Mouse (Mus musculus) kidney, adult 9 months (tissue): ENCODE results near the gene Iars2.

ENCODE experiments used
- DNase-seq: peaks from one replicate; pipeline ENCODE4 v3.0.0; 2022

Gene Iars2

DNA sequence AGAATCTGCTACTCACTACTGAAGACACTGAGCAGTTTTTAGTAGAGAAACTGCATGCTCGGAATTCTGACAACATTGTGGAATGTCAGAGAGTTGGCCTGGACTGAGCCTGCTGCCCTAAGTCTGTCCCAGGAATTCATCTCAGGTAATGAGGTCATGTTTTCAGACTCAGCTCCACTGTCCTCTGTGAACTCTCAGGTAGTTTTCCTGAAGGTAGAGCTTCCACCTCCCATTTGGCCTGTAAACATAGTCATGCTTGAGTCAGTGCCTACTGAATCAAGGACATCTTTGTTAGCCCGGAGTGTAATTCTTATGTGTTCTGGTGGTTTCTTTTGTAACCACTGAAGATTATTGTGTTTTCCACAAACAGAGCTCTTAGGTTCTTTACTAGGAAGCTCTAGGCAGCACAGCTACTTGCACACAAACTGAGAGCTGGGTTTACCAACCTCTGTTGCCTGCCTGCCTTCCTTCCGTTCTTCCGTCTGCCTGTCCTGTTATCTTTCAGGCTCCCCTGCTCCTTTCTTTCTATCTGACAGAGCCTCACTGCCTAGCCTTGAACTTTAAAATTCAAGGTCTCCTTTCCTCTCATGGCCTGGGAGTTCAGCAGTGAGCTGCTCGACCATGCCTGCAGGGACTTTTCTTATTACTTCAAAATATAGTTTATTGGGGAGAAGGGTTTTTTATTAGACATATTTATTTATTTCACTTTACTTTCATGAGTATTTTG lies 54.2 kb downstream of the Iars2 start:
- DNase-seq = no peak

DNA sequence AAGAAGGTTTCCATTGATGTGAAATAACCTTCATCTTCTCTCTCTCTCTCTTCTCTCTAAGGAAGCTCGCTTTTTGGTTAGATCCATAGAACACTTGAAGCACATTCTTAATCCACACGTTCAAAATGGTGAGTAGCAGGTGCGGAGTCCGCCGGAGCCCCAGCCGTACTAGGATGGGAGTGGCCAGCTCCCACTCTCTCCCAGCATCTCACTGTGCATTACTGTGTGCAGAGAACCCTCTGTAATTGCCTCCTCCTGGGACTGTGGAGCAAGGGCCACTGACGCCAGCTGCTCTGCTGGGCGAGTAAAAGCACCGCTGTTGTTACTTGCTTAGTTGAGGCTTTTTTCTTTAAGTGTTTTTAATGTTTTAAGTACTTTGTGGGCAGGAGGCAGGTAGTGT lies 57.8 kb downstream of the Iars2 start:
- DNase-seq = no peak

DNA sequence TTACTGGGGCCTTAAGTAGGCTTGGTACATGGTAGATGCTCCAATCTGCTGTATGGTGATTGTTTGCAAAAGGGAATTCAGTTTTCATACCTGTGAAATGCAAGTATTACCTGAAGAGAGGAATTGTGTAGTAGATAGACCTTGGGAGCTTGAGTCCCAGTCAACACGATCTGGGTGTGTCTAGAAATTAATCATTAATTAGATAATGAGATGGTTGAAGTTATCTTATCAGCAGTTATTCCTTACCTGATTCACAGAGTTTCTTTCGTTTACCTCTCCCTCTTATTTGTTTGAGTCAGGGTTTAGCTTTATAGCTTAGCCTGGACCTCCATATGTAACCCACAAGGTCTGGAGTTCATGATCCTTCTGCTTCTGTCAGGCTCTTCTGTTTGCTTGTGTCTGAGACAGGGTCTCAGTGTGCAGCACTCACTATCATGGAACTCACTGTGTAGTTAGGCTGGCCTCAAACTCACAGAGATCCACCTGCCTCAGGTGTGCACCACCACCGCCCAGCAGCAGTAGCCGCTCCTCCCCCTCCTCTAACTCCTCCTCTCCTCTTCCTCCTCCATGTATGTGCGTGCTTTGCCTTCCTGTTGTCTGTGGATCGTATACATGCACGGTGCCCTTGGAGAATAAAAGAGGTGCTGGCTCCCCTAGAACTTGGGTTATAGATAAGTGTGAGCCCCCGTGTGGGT lies 58.6 kb downstream of the Iars2 start:
- DNase-seq = no peak

DNA sequence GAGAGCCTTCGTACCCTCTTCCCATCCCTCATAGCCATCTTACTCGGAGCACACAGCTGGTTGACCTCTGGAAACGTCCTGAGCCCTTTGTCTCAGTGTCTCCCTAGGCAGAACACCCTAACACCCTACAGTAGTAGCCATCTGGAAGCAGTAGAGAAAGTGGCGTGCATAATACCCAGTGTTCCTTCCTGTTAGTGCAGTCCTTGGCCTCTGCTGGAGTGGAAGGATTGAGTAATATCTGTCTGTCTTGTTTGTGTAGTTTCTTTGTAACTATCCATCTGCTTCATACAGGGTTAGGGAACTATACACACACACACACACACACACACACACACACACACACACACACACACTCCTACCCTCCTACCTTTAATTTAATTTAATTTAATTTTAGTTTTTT lies 60.5 kb downstream of the Iars2 start:
- no peak for DNase-seq

DNA sequence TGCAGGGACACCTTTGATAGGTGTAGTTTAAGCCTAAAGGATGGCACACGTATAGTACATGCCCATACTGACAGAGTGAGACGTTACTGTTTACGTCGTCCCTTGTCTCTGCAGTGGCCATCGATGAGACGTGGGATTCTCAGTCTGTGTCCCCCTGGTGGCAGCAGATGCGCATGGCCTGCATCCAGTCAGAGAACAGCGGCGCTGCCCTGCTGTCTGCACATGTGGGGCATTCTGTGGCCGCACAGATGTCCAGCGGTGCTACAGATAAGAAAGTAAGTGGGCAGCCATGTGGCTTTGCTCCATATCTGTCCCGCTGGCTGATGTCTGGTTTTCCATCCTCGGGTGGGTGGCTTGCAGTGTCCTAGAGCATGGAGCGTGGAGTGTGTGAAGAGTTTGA lies 66.6 kb downstream of the Iars2 start:
- no peak for DNase-seq

DNA sequence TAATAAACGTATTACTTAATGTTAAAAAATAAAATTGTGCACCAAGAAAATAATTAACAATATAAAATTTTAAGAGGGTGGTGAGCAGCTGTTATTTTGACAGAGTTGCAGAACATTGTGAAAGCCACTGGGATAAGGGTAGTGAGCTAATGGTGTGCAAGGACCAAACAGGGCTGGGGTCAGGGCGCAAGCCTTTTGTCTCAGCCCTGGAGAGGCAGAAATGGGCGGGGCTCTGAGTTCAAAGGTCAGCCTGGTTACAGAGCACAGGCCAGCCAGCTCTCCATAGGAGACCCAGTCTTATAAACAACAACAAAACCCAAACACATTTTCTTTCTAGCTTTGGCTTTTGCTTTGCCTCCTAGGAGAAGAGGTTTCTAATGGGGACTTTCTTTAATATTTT lies 72.4 kb downstream of the Iars2 start:
- DNase-seq = peak; percentile 43

DNA sequence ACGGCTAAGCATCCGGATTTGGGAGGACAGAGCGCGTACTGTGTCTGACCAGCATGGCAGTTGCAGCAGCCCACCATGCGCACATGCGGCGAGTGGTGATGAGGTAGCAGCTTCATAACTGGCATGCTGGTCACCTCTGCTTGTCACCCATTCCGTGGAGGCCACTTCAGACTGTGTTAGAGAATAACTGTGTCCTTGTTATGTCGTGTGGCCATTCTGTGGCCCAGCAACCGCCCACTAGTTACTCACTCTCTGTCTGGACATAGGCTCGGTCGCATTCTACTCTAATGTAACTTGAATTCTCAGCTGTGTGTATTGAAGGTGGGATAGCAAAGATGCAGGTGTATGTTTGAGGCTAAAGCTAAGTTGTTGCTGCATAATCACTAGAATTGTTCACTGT lies 73.9 kb downstream of the Iars2 start:
- no peak for DNase-seq

DNA sequence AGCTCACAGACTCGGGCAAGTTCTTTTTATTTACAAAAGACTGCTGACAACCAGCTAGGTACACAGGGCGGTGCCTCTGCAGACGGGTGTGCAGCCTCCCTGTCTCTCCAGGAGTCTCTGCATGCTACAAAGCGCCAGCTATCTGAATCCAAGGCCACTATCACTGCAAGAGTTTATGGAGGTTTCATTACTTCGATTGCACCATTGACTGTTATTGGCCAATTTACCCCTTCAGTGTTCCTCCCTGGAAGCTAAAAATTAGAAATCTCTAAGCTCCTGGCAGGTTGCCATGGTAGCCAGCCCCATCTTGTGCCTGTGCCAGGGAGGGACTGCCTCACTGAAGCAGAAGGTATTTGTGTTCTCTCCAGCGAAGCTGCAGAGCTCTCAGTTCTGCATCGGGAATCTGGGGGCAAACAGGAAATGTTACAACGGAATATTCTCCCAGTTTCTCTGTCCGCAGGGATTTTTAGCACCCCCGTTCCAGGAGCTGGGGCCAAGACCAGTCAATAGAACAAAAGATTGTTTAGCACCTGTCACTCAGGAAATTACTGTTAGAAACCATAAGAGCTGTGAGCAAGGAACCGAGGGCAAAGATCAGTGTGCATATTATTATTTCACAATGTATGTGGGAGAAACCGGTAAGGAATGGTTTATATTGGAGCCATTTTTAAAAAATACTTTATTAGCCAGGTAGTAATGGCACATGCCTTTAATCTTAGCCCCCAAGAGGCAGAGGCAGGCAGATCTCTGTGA lies 75.9 kb downstream of the Iars2 start:
- DNase-seq = no peak

DNA sequence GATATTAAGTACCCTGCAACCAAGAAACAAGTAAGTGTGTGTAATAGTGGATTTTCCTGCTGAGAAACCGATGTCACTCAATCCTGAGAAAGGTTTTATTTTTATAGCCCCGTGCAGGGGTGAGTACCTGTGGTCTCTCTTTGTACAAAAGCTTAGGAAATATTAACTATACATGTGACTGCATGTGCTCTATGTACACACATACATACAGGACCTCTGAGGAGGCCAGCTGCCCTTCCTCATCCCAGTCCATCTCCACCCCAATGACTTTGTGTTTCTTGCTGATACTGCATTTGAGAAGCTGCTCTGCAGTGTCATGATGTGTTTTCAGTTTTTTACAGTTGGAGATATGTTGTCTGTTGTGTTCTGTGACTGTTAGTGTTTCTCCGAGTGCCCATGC lies 76.8 kb downstream of the Iars2 start:
- DNase-seq = no peak

DNA sequence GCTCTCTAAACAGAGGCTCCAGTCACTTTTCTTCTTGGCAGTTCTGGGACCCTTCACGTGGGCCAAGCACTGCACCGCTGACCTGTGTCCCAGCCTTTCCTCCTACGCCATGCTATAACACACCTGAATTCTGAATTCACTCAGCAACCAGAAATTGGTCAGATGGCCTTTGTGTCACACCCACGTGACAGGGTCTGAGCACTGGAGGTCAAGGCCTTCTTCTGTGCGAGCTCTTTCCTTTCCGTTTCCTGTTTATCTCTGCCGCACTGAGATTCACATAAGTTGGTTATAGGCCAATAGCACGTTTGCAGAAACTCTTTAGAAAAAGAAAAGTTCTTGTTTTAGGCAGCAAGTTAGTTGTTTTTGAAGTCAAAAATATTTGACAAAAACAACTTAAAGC lies 80.5 kb downstream of the Iars2 start:
- peak; percentile 28 for DNase-seq

DNA sequence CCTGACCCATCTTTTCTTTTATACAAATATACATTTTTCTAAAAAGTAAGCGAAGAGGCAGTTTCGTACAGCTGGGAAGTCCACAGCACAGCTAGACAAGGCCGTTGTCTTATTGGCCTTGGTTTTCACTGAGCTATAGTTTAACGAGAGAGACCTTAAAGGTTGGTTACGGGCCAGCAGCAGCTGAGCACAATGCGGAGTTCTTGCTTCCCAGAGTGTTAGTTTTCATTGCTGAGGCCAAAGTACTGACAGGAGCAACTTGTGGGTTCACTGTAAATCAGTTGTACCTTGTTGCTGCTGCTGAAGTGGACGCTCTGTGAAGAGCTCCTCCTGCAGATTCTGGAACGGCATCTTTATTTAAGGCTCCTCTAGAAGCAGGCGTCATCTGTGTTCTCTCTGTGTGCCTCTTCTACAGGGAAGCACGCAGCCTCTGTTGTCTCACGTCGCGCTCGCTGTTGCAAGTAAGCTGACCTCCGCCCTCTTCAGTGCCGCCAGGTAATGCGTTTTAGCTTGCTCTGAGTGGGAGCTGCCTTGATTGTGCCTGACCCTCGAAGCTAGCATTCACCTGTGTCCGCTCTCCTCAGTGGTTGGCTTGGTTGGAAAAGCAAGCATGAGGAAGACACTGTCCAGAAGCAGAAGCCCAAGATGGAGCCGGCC lies 81.6 kb downstream of the Iars2 start:
- no peak for DNase-seq

DNA sequence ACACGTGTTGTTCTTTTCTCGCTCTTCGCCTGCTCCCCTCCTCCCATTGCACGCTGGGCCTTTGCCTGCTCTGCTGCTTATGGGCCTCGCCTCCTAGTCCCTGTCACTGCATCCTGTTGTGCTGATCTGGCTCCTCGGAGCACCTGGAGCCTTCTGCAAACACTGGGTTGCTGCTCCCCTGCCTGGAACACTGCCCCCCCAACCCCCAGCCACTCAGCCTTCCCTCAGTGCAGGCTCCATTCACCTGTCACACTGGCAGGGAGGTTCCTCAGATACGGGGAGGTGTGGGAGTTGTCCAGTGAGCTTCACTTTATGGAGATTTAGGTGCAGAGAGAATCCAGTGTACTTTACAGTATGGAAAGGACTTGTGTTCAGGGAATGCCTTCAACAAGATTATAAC lies 83.7 kb downstream of the Iars2 start:
- DNase-seq = no peak

DNA sequence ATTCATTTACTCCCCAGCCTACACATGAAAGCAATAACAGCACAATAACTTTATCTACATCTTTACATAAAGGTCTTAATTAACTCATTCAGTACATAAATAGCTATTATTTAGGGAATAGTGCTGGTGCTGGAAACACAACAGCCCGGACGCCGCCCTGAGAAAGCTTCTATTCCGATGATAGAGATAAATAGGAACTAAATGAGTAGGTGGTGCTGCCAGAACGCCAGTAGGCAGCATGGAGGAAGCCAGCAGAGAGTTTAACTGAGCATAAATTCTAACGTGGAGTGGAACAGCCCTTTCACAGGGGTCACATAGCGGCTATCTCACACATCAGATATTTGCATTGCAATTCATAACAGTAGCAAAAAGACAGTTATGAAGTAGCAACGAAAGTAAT lies 86.2 kb downstream of the Iars2 start:
- DNase-seq = no peak

DNA sequence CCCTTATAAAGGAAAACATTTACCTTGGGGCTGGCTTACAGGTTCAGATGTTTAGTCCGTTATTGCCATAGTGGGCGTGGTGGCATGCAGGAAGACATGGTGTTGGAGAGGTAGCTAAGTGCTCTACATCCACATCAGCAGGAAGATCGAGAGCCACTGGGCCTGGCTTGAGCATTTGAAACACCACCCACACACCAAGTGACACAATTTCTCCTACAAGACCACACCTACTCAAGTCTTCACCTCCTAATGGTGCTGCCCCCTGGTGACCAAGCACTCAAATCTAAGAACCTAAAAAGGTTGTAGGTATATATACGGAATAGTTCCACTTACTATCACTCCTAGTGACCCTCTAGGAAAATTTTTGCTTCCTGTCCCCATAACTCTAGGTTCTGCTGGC lies 92.7 kb downstream of the Iars2 start:
- DNase-seq = no peak

DNA sequence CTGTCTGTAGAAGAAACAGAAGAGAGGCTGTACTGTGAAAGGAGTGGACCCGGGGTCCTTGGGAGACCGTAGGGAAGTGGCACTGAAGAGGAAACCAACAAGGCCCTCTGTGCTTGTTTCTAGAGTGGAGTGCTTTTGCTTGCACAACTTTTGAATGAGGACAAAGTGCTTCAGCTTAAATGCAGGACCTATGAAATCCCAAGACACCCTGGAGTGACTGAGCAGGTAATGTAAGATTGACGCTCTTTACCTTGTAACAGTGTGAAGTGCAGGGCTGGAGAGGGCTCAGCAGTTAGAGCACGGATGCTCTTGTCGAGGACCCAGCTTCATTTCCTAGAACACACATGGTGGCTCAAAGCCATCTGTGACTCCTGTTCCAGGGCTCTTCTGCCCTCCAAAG lies 93.4 kb downstream of the Iars2 start:
- no peak for DNase-seq
